Mouse (Mus musculus) embryonic facial prominence, embryonic 14.5 days (tissue): ENCODE measurements around the gene Upf3a. TPM values are rescaled to one million over a fixed set of nuclear protein-coding genes. Genes with fewer than 3 reads are reported as not detected.
"Not testable (repeated sequence)": the region's sequence is repeated elsewhere in the genome, so short reads cannot be mapped to it uniquely, and the experiment has no call there.

Experiments used
- ATAC-seq: fragments of 200-750 bp; cut with Nextera tagmentation; 2 replicates; pipeline ENCODE4 v1.8.0; 2017; ENCODE audit warnings: low read depth, moderate number of reproducible peaks, moderate TSS enrichment
- DNase-seq: peaks from one replicate; pipeline ENCODE4 v3.0.0-alpha.2; 2015; ENCODE audit warnings: low spot score
- H3K27ac ChIP-seq: fragments of 300-500 bp; sonication (generic); replicated peaks from 2 replicates; pipeline ENCODE4 v1.5.1; 2014; ENCODE audit warnings: low read depth, mild to moderate bottlenecking, low read length, moderate library complexity
- H3K27me3 ChIP-seq: fragments of 300-500 bp; sonication (generic); replicated peaks from 2 replicates; pipeline ENCODE4 v1.6.1; 2014; ENCODE audit warnings: low read length; ENCODE audit not compliant: control insufficient read depth, insufficient read depth
- H3K36me3 ChIP-seq: fragments of 300-500 bp; sonication (generic); 2 replicates; pipeline ENCODE4 v1.6.1; 2014; ENCODE audit warnings: low read length, mixed read lengths; ENCODE audit not compliant: control insufficient read depth, insufficient read depth
- H3K4me1 ChIP-seq: fragments of 300-500 bp; sonication (generic); 2 replicates; pipeline ENCODE4 v1.6.1; 2014; ENCODE audit warnings: antibody characterized with exemption, low read length; ENCODE audit not compliant: control insufficient read depth, insufficient read depth
- H3K4me2 ChIP-seq: fragments of 300-500 bp; sonication (generic); 2 replicates; pipeline ENCODE4 v1.6.1; 2014; ENCODE audit warnings: low read depth, mild to moderate bottlenecking, low read length, moderate library complexity, mixed read lengths
- H3K4me3 ChIP-seq: fragments of 300-500 bp; sonication (generic); 2 replicates; pipeline ENCODE4 v1.5.1; 2014; ENCODE audit warnings: low read depth, mild to moderate bottlenecking, low read length
- H3K9ac ChIP-seq: fragments of 300-500 bp; sonication (generic); 2 replicates; pipeline ENCODE4 v1.6.1; 2014; ENCODE audit warnings: low read depth, mild to moderate bottlenecking, low read length, moderate library complexity, mixed read lengths
- H3K9me3 ChIP-seq: fragments of 300-500 bp; sonication (generic); 2 replicates; pipeline ENCODE4 v1.6.1; 2016; ENCODE audit warnings: low read length; ENCODE audit not compliant: control insufficient read depth
- WGBS: fragments of 180-500 bp; shearing (Covaris S2); extraction: QIAGEN DNeasy Blood & Tissue Kit; methylation state at CpG from one replicate; pipeline ENCODE4 v1.1.7; 2014; 5-methylcytosine and 5-hydroxymethylcytosine counted together
- polyA plus RNA-seq: library from polyadenylated mRNA; unstranded; fragments of >200 nt; fragmentation: Nextera tagmentation; extraction: Ambion mirVana; gene quantifications from 2 replicates; pipeline ENCODE4 v1.2.1, GENCODE M21; 2014

Gene Upf3a
- polyA plus RNA-seq, 1 experiment from 2014 or later: 31.9 TPM

- Histone ChIP-seq H3K4me2 (no peak overlapping the region), H3K9ac (no peak overlapping the region), H3K9me3 (no peaks in the 10 kb centered on the region), H3K27ac (no peak overlapping the region), H3K36me3 (peaks cover 42% of the 10 kb centered on the region), H3K4me3 (no peak overlapping the region), H3K27me3 (no peaks in the 10 kb centered on the region), H3K4me1 (no peaks in the 10 kb centered on the region)
- 84% methylated on average over 5 of the region's 5 CpGs for WGBS
- ATAC-seq: no peak
- no peak for DNase-seq
Measured at GRCm38 (mm10) chr8:13799566-13799965, 14.2 kb downstream of the Upf3a start.

GRCm38 (mm10) chr8:13828598-13829172, 43.3 kb downstream of the Upf3a start:
- Histone ChIP-seq H3K27ac (no peak overlapping the region), H3K27me3 (no peaks in the 10 kb centered on the region), H3K4me3 (no peak overlapping the region), H3K9ac (no peak overlapping the region), H3K36me3 (no peaks in the 10 kb centered on the region), H3K4me2 (no peak overlapping the region), H3K4me1 (no peaks in the 10 kb centered on the region), H3K9me3 (no peaks in the 10 kb centered on the region)
- 75% methylated on average over 7 of the region's 7 CpGs for WGBS
- no peak for DNase-seq
- ATAC-seq: no peak

GRCm38 (mm10) chr8:13838289-13838688, 52.9 kb downstream of the Upf3a start, which contains the start of gene AF366264:
Gene AF366264, minus strand, starts transcription at chr8:13838389.
- not testable (repeated sequence) for H3K4me2 ChIP-seq, H3K27me3 ChIP-seq, H3K27ac ChIP-seq, ATAC-seq, H3K9ac ChIP-seq, H3K4me1 ChIP-seq, DNase-seq, H3K36me3 ChIP-seq, H3K4me3 ChIP-seq, H3K9me3 ChIP-seq
- WGBS: 90% methylated on average over 5 of the region's 5 CpGs

GRCm38 (mm10) chr8:13843286-13843685, 57.9 kb downstream of the Upf3a start:
- not testable (repeated sequence) for H3K4me2 ChIP-seq, ATAC-seq, H3K4me1 ChIP-seq, H3K27me3 ChIP-seq, H3K36me3 ChIP-seq, H3K9me3 ChIP-seq, H3K4me3 ChIP-seq, H3K27ac ChIP-seq, H3K9ac ChIP-seq, DNase-seq
- WGBS: 82% methylated on average over 1 of the region's 1 CpGs

Other genes starting within 250 kb of the Upf3a start
- gene 1700029H14Rik, start 223.2 kb upstream of the Upf3a start, polyA plus RNA-seq: not detected in 2 replicates
- 39.4 and 40.2 TPM in 2 replicates for gene Rasa3, start 108.0 kb upstream of the Upf3a start, polyA plus RNA-seq
- 0.10 and 0.25 TPM in 2 replicates for gene Cfap97d2, start 79.7 kb upstream of the Upf3a start, polyA plus RNA-seq
- gene Cdc16, start 27.9 kb upstream of the Upf3a start, polyA plus RNA-seq: 221 and 240 TPM in 2 replicates
- not detected in 2 replicates for gene AF366264, start 52.8 kb downstream of the Upf3a start, polyA plus RNA-seq
- gene Champ1, start 84.0 kb downstream of the Upf3a start, polyA plus RNA-seq: 33.8 and 38.1 TPM in 2 replicates
- 42.1 and 42.7 TPM in 2 replicates for gene Coprs, start 104.7 kb downstream of the Upf3a start, polyA plus RNA-seq